Comparison of ENCODE assay signal across 7 mouse cellular contexts in genomic region chr11:81940988-81941387, GRCm38 (mm10). TPM values are rescaled to one million over a fixed set of nuclear protein-coding genes. Genes with fewer than 3 reads are reported as not detected.
DNase-seq lines count a peak whose midpoint lies in the region; ATAC-seq and TF ChIP-seq lines count a peak whose summit lies in the region.

No protein-coding gene starts in this region.

- no peak overlapping the region for H3K4me3 ChIP-seq in kidney, postnatal 0 days (replicated peaks; ENCODE audit: low read depth, low read length)
- H3K4me3 ChIP-seq in kidney, embryonic 14.5 days (ENCODE audit: low read length), result no peak overlapping the region

- H3K9me3 ChIP-seq in kidney, postnatal 0 days (replicated peaks; ENCODE audit: low read length), result no peaks in the 10 kb centered on the region
- no peaks in the 10 kb centered on the region for H3K9me3 ChIP-seq in kidney, embryonic 14.5 days (ENCODE audit: control insufficient read depth, low read length)

- H3K4me2 ChIP-seq in kidney, postnatal 0 days (ENCODE audit: low read length), result no peak overlapping the region
- H3K4me2 ChIP-seq in kidney, embryonic 14.5 days (replicated peaks; ENCODE audit: low read depth, low read length), result no peak overlapping the region

- peak; percentile 65 for TF ChIP-seq CTCF in kidney, postnatal 0 days (IDR thresholded peaks at IDR 0.05; ENCODE audit: low read depth)

- peak; percentile 17 for DNase-seq in kidney, postnatal 0 days (ENCODE audit: low spot score)
- DNase-seq in B cell, adult 2 months, result peak; percentile 3 to 9
- DNase-seq in NIH3T3 (ENCODE audit: low read depth), result peak; percentile 68
- peak; percentile 57 for DNase-seq in embryo, embryonic 10 days (ENCODE audit: low spot score)

- no peak overlapping the region for H3K9ac ChIP-seq in kidney, postnatal 0 days (ENCODE audit: low read depth, low read length)
- no peak overlapping the region for H3K9ac ChIP-seq in kidney, embryonic 14.5 days (ENCODE audit: low read depth, low read length)

- 29% methylated on average over 1 of the region's 1 CpGs for WGBS in kidney, postnatal 0 days
- 24% methylated on average over 1 of the region's 1 CpGs for WGBS in kidney, embryonic 14.5 days

- H3K4me1 ChIP-seq in kidney, postnatal 0 days (replicated peaks; ENCODE audit: insufficient read depth, low read length), result no peaks in the 10 kb centered on the region
- no peaks in the 10 kb centered on the region for H3K4me1 ChIP-seq in kidney, embryonic 14.5 days (ENCODE audit: control insufficient read depth, insufficient read depth, low read length)

- H3K27ac ChIP-seq in kidney, postnatal 0 days, result no peak overlapping the region
- no peak overlapping the region for H3K27ac ChIP-seq in kidney, embryonic 14.5 days (ENCODE audit: low read depth, low read length)

- H3K36me3 ChIP-seq in kidney, postnatal 0 days (ENCODE audit: insufficient read depth, low read length), result no peaks in the 10 kb centered on the region
- no peaks in the 10 kb centered on the region for H3K36me3 ChIP-seq in kidney, embryonic 14.5 days (ENCODE audit: control insufficient read depth, insufficient read depth, low read length)

- ATAC-seq in kidney, postnatal 0 days (replicated peaks; ENCODE audit: low FRiP score, low read depth), result no peak
- no peak for ATAC-seq in kidney, embryonic 14.5 days (ENCODE audit: low FRiP score, low TSS enrichment)
- ATAC-seq in megakaryocyte progenitor cell, adult 5-6 weeks (replicated peaks; ENCODE audit: poor library complexity), result 0 out of 2 replicates have a peak, but pooled peaks have one; percentile 34
- ATAC-seq in activated CD4-positive, CD25-positive, alpha-beta regulatory T cell, adult 4 months, result no peak

- H3K27me3 ChIP-seq in kidney, postnatal 0 days (ENCODE audit: insufficient read depth, low read length), result no peaks in the 10 kb centered on the region
- H3K27me3 ChIP-seq in kidney, embryonic 14.5 days (ENCODE audit: control insufficient read depth, insufficient read depth, low read length), result no peaks in the 10 kb centered on the region

RNA-seq across cellular contexts. Expression of gene Asic2, which starts 27.3 kb away (rescaled TPM):
- 2.6 and 2.9 TPM in 2 replicates for polyA plus RNA-seq in kidney, postnatal 0 days (2015; fragmentation: Nextera tagmentation; extraction: Ambion mirVana)
- 3.4 and 3.8 TPM in 2 replicates for polyA plus RNA-seq in kidney, embryonic 14.5 days (2014; fragmentation: Nextera tagmentation; extraction: Ambion mirVana)
- total RNA-seq in megakaryocyte progenitor cell, adult 5-6 weeks (2015), result not detected in 2 replicates
- not detected in 2 replicates for total RNA-seq in megakaryocyte progenitor cell, adult 5-6 weeks (2017)
- polyA plus RNA-seq in activated CD4-positive, CD25-positive, alpha-beta regulatory T cell, adult 4 months (2017; shearing (Covaris generic)), result not detected

Comparison
In these comparisons a context has a peak if more than half of its experiments do, and no peak if none do; other contexts are left out.
1. DNase-seq: peak in every context shown above with its lines; median percentile 68 in NIH3T3; 57 in embryo, embryonic 10 days; 17 in kidney, postnatal 0 days; 6 in B cell, adult 2 months.